Mouse (Mus musculus) embryonic facial prominence, embryonic 11.5 days (tissue): ENCODE measurements around the gene Crls1. TPM values are rescaled to one million over a fixed set of nuclear protein-coding genes. Genes with fewer than 3 reads are reported as not detected.

Source experiments
- ATAC-seq: fragments of 200-750 bp; cut with Nextera tagmentation; replicated peaks from 2 replicates; pipeline ENCODE4 v1.8.0; 2017; ENCODE audit warnings: low read depth; ENCODE audit not compliant: insufficient number of reproducible peaks, low FRiP score, low TSS enrichment
- DNase-seq: peaks from one replicate; pipeline ENCODE4 v3.0.0-alpha.2; 2015; ENCODE audit warnings: low spot score
- H3K27ac ChIP-seq: fragments of 300-500 bp; sonication (generic); replicated peaks from 2 replicates; pipeline ENCODE4 v1.5.1; 2014; ENCODE audit warnings: mild to moderate bottlenecking, low read depth, low read length, control low read depth
- H3K27me3 ChIP-seq: fragments of 300-500 bp; sonication (generic); 2 replicates; pipeline ENCODE4 v1.6.1; 2014; ENCODE audit warnings: mild to moderate bottlenecking, low read length, moderate library complexity, mixed read lengths; ENCODE audit not compliant: control insufficient read depth, insufficient read depth
- H3K36me3 ChIP-seq: fragments of 300-500 bp; sonication (generic); replicated peaks from 2 replicates; pipeline ENCODE4 v1.6.1; 2014; ENCODE audit warnings: low read depth, mild to moderate bottlenecking, low read length, moderate library complexity, mixed read lengths; ENCODE audit not compliant: control insufficient read depth, insufficient read depth
- H3K4me1 ChIP-seq: fragments of 300-500 bp; sonication (generic); 2 replicates; pipeline ENCODE4 v1.6.1; 2014; ENCODE audit warnings: low read length, mixed read lengths; ENCODE audit not compliant: control insufficient read depth, insufficient read depth
- H3K4me2 ChIP-seq: fragments of 300-500 bp; sonication (generic); 2 replicates; pipeline ENCODE4 v1.6.1; 2014; ENCODE audit warnings: low read depth, mild to moderate bottlenecking, control low read depth, low read length, moderate library complexity
- H3K4me3 ChIP-seq: fragments of 300-500 bp; sonication (generic); 2 replicates; pipeline ENCODE4 v1.5.1; 2014; ENCODE audit warnings: low read depth, low read length, control low read depth
- H3K9ac ChIP-seq: fragments of 300-500 bp; sonication (generic); replicated peaks from 2 replicates; pipeline ENCODE4 v1.6.1; 2014; ENCODE audit warnings: mild to moderate bottlenecking, control low read depth, low read length
- H3K9me3 ChIP-seq: fragments of 300-500 bp; sonication (generic); replicated peaks from 2 replicates; pipeline ENCODE4 v1.6.1; 2016; ENCODE audit warnings: mild to moderate bottlenecking, low read length, inconsistent platforms, mixed read lengths; ENCODE audit not compliant: control insufficient read depth
- WGBS: fragments of 180-500 bp; shearing (Covaris S2); extraction: QIAGEN DNeasy Blood & Tissue Kit; methylation state at CpG from one replicate; pipeline ENCODE4 v1.1.7; 2014; 5-methylcytosine and 5-hydroxymethylcytosine counted together
- polyA plus RNA-seq: library from polyadenylated mRNA; unstranded; fragments of >200 nt; fragmentation: Nextera tagmentation; extraction: Ambion mirVana; gene quantifications from 2 replicates; pipeline ENCODE4 v1.2.1, GENCODE M21; 2014

Crls1 gene
- polyA plus RNA-seq, 1 experiment from 2014 or later, result 32.3 TPM

DNA sequence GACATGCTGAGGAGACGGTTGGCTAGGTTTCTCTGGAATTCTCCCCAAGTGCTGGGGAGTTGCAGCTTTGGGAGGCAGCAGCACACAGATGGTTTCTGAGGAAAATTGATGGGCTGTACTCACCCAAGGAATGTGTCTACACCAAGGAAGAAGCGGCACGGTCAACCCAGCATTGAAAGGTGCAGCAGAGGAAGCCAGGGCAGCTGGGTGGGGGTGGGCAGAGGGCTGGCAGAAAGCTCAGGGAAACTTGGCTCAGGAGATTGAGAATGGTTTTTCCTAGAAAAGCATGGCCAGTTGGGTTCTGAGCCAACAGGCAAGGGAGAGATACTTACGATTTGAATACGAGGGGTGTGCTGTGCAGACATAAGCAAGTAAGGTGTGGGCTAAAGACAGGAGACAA lies 47.4 kb downstream of the Crls1 start:
- H3K36me3 ChIP-seq, result no peaks in the 10 kb centered on the region
- DNase-seq (no peak), ATAC-seq (no peak)
- H3K27ac ChIP-seq, result no peak overlapping the region
- WGBS, result 89% methylated on average over 5 of the region's 5 CpGs
- no peaks in the 10 kb centered on the region for H3K27me3 ChIP-seq
- H3K4me2 ChIP-seq, result no peak overlapping the region
- H3K4me3 ChIP-seq, result no peak overlapping the region
- no peaks in the 10 kb centered on the region for H3K9me3 ChIP-seq
- no peaks in the 10 kb centered on the region for H3K4me1 ChIP-seq
- no peak overlapping the region for H3K9ac ChIP-seq

DNA sequence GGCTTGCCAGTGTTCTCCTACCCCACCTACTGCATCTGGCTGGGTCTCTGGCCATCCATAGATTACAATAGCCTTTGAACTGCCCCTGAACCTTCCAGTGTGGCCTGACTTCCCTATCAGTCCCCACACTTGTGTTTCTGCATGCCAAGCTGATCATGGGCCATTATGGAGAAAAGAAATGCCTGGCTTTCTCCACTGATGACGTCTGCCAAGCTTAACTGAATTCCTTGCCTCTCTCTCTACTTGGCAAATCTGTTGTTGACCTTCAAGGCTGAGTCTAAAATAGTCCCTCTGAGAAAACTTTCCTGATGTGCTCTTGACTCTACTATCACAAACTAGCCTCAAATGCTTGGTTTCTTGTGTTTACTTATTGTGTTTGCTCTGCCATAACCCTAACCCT lies 51.7 kb downstream of the Crls1 start:
- H3K27ac ChIP-seq, result no peak overlapping the region
- H3K9me3 ChIP-seq, result no peaks in the 10 kb centered on the region
- no peak overlapping the region for H3K4me3 ChIP-seq
- H3K9ac ChIP-seq, result no peak overlapping the region
- DNase-seq (no peak), ATAC-seq (no peak)
- H3K36me3 ChIP-seq, result no peaks in the 10 kb centered on the region
- no peaks in the 10 kb centered on the region for H3K27me3 ChIP-seq
- no peaks in the 10 kb centered on the region for H3K4me1 ChIP-seq
- H3K4me2 ChIP-seq, result no peak overlapping the region
- WGBS, result 59% methylated on average over 1 of the region's 1 CpGs

DNA sequence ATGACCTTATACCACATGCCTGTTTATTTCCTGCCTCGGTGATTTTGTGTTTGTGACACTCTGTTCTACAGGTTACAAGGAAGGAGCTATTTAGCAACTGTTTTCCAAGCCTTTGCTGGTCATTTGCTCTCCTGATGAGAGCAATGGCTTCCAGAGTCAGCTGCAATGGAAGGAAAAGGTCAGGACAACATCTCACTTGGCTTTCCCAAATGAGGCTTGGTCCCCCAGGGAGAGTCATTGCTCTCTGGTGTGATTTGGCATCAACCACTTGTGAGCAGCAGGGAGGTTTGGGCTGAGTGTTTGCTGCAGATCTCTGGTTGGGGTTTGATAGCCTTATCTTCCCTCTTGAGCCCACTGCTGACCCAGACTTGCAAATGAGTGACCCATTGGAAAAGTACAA lies 54.1 kb downstream of the Crls1 start:
- Histone ChIP-seq H3K27ac (no peak overlapping the region), H3K9ac (no peak overlapping the region), H3K9me3 (no peaks in the 10 kb centered on the region), H3K4me3 (no peak overlapping the region), H3K27me3 (no peaks in the 10 kb centered on the region), H3K4me1 (no peaks in the 10 kb centered on the region), H3K4me2 (no peak overlapping the region), H3K36me3 (no peaks in the 10 kb centered on the region)
- ATAC-seq (no peak), DNase-seq (no peak)
- WGBS, result 66% methylated on average over 1 of the region's 1 CpGs

DNA sequence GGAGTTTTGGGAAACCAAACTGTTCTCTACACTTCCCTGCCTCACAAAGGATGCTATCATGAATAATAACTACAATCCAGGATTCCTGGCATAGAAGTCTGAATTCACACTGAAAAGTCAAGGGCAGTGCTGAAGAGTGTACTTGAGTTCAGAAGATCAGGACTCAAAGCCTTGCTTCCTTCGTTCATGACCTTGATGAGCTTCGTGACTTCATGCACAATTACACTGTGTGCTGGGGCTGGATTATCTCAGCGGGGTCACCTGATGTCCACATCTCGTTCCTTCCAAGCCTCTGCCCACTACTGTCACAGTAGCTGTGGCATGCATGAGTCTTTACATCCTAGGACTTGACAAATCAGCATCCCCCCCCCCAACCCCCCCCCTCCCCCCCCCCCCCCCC lies 55.2 kb downstream of the Crls1 start:
- Histone ChIP-seq H3K4me2 (no peak overlapping the region), H3K36me3 (no peaks in the 10 kb centered on the region), H3K4me1 (no peaks in the 10 kb centered on the region), H3K9me3 (no peaks in the 10 kb centered on the region), H3K27ac (no peak overlapping the region), H3K9ac (no peak overlapping the region), H3K4me3 (no peak overlapping the region), H3K27me3 (no peaks in the 10 kb centered on the region)
- DNase-seq (no peak), ATAC-seq (no peak)
- 76% methylated on average over 4 of the region's 4 CpGs for whole genome bisulfite sequencing

DNA sequence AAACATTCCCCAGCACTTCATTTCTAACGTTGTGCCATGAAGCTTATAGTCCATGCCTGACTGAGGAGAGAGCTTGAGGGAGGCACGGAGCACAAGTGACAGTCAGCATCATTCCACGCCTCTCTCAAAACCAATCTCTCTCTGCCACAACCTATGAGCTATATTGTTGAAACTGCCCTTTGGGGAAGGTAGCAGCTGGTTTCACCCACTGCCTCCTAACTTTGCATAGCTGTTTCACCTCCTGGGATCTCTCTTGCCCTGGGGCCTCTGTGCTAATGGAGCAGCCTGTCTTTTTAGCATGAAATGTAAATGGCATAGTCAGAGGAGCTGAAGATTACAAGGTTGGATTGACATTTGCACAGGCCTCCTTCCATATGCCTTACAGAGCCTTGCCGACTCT lies 55.6 kb downstream of the Crls1 start:
- DNase-seq, result no peak
- WGBS, result 81% methylated on average over 3 of the region's 4 CpGs
- H3K4me3 ChIP-seq, result no peak overlapping the region

DNA sequence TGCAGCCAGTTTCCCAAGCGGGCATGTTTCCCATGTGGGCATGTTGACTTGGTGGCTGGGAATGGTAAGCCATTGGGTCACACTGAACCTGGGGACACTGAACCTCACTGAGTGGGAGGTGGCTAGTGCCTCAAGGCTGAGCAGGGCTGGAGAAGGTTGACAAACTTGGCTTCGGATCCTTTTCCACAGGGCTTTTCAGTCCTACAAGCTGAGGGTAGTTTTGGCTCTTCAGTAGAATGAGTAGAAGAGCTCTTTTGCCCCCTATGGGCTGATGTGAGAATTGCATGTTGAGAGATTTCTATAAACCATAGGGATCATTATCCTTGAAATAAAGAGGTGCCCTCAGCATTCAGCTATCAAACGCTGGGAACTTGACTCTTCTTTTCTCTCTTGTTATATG lies 57.0 kb downstream of the Crls1 start:
- Histone ChIP-seq H3K27me3 (no peaks in the 10 kb centered on the region), H3K4me1 (no peaks in the 10 kb centered on the region), H3K9me3 (no peaks in the 10 kb centered on the region), H3K36me3 (no peaks in the 10 kb centered on the region), H3K4me3 (no peak overlapping the region), H3K4me2 (no peak overlapping the region), H3K9ac (no peak overlapping the region), H3K27ac (no peak overlapping the region)
- no peak for ATAC-seq
- WGBS, result 39% methylated on average over 3 of the region's 3 CpGs
- peak; percentile 90 for DNase-seq

More for the DNA sequence above, 55.6 kb downstream of the Crls1 start:
- Histone ChIP-seq H3K9ac (no peak overlapping the region), H3K4me1 (no peaks in the 10 kb centered on the region), H3K36me3 (no peaks in the 10 kb centered on the region), H3K27me3 (no peaks in the 10 kb centered on the region), H3K4me2 (no peak overlapping the region), H3K27ac (no peak overlapping the region), H3K9me3 (no peaks in the 10 kb centered on the region)
- no peak for ATAC-seq

DNA sequence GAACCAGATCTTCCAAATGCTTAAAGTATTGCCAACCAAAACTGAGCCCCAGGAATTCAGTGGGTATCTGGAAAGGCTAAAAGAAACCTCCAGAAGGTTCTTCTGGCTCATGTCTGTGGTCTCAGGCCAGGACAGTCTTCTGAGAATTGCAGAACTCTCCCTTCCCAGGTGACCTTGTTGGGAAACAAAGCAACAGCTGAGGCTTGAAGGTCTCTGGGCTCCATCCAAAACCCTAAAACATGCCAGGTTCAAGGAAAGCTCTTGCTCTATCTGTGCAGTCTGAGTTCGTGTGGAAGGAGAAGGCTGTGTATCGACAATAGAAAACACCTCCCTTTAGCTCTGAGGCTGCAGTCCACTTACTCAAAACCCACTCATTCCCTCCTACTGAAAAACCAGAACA lies 58.5 kb downstream of the Crls1 start:
- Histone ChIP-seq H3K9ac (no peak overlapping the region), H3K4me1 (no peaks in the 10 kb centered on the region), H3K4me2 (no peak overlapping the region), H3K27ac (no peak overlapping the region), H3K36me3 (no peaks in the 10 kb centered on the region), H3K4me3 (no peak overlapping the region), H3K9me3 (no peaks in the 10 kb centered on the region), H3K27me3 (no peaks in the 10 kb centered on the region)
- 65% methylated on average over 2 of the region's 2 CpGs for WGBS
- ATAC-seq, result no peak
- DNase-seq, result no peak

DNA sequence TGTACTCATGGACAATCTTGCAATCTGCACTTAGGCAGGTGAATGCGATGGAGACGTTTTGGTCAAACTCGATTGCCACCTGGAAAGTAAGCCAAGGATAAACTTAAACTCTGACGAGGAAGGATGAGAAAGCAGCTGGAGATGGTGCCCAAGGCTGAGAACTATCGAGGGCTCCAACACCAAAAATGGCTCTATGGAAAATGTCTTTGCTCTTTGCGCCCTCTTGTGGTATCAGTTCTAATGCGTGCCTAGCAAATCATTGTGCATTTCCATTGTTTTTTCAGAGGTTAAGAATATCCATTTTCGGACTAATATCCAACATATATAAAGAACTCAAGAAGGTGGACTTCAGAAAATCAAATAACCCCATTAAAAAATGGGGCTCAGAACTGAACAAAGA lies 60.3 kb downstream of the Crls1 start:
- no peaks in the 10 kb centered on the region for H3K27me3 ChIP-seq
- no peaks in the 10 kb centered on the region for H3K36me3 ChIP-seq
- no peak overlapping the region for H3K9ac ChIP-seq
- 27% methylated on average over 8 of the region's 8 CpGs for WGBS
- ATAC-seq, result no peak
- peak; percentile 68 for DNase-seq
- no peak overlapping the region for H3K4me3 ChIP-seq
- no peaks in the 10 kb centered on the region for H3K4me1 ChIP-seq
- H3K27ac ChIP-seq, result no peak overlapping the region
- H3K4me2 ChIP-seq, result no peak overlapping the region
- no peaks in the 10 kb centered on the region for H3K9me3 ChIP-seq
